Mouse (Mus musculus) cortical plate, adult 2 months (tissue): ENCODE data around the gene Ptprn2.

Experiments used
- CTCF ChIP-seq: fragments of 200-500 bp; IDR thresholded peaks from 2 replicates; pipeline ENCODE4 v1.5.1; 2011; ENCODE audit warnings: mild to moderate bottlenecking, control low read depth, low read length; ENCODE audit not compliant: insufficient read depth; ENCODE audit errors: extremely low read depth
- POLR2A ChIP-seq: fragments of 200-500 bp; IDR thresholded peaks from 2 replicates; pipeline ENCODE4 v1.6.1; 2011; ENCODE audit warnings: mild to moderate bottlenecking, low read length, control low read depth; ENCODE audit not compliant: insufficient read depth; ENCODE audit errors: extremely low read depth

- no peak for TF ChIP-seq CTCF
- no peak for TF ChIP-seq POLR2A
Observed at GRCm38 (mm10) chr12:117174189-117174588, 688.7 kb downstream of the Ptprn2 start.
